Mouse (Mus musculus) gastrocnemius, adult 18-20 months (tissue): ENCODE measurements around the gene Hmcn1. TPM values are rescaled to one million over a fixed set of nuclear protein-coding genes. Genes with fewer than 3 reads are reported as not detected.

Source experiments
- DNase-seq: peaks from one replicate; pipeline ENCODE4 v3.0.0; 2021; ENCODE audit warnings: low spot score
- long read RNA-seq, 2 experiments: library from polyadenylated mRNA; stranded (forward); transcript quantifications; one replicate each; pipeline ENCODE4 v2.0.0; 2021
- total RNA-seq, 2 experiments: library from RNA; stranded (reverse); gene quantifications; 2 replicates each; pipeline ENCODE4 v1.2.3; 2021

The Hmcn1 gene
- total RNA-seq: 1 to 10 TPM; 4.8 to 6.9 TPM
- long read RNA-seq, experiment 1, transcript Hmcn1-203 (3 exons, 378 nt): major isoform, 5 of 5 reads
- long read RNA-seq, experiment 1, partial matches to known transcripts: 0 of 5 reads
- long read RNA-seq, experiment 1, other reads (novel, unspliced or antisense): 0 of 5 reads
- long read RNA-seq, experiment 2, partial matches to known transcripts: 1 of 5 reads
- long read RNA-seq, experiment 2, other reads (novel, unspliced or antisense): 2 of 5 reads

DNA sequence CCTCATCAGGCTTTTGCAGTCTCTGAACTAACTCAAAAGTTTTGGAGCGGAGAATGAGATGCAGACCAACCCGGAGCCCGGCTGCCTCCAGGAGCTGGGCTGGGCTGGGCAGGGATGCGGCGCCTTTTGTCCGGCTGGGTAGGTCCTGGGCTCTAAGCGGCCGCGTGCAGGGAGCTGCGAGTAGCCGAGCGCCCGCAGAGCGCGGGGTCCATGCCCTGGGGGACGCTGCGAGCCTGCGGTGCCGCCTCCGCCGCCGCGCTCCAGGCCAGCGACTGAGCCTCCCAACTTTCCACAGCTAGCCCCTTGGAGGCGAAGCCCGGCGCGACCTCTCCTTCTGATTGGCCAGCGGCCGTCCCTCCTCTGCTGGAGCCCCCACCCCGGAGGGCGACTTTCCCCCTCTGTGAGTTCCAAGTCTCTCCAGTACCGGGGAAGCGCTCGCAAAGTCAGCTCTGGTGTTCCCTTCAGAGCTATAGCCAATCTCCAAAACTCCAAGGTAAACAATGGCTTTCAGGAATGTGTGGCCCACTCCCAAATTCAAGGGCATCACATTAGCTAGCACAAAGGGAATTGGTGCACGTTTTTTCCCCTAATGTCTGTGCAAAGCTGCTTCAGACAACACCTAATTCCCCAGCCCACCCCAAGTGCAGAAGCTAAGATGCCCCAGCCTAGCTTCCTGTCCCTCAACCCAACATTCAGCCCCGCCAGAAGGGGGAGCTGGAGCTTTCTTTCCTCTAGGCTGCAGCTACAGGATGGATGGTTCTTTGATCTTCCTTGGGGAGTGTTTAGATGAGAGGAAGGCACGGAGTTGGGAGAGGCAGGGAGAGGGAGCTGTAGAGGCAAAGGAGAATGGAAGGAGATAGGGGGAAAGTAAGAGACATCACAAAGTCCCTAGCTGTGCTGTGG, at the start of gene Hmcn1:
Gene Hmcn1, minus strand, starts transcription at position 274 of the 903 bp plus-strand sequence.
- DNase-seq: peak; percentile 5

- DNase-seq: no peak
Observed at GRCm38 (mm10) chr1:151040945-151041649, 47.9 kb upstream of the Hmcn1 start.

DNA sequence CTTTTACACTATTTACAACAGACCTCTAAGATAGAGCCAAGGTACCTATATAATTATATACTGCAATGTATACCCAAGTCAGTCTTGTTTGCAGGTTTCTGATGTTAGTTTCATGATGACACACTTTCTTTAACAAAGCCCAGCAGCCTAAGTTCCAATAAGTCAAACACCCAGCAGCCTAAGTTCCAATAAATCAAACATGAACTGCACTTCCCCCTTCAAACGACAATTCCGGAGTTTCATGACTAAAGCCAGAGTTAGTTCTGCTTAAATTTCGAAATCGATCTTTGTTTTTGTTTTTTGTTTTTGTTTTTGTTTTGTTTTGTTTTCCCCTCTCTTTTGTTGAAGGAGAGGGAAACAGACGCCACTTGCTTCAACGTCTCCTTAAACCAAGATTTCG, 47.1 kb upstream of the Hmcn1 start:
- DNase-seq: no peak

DNA sequence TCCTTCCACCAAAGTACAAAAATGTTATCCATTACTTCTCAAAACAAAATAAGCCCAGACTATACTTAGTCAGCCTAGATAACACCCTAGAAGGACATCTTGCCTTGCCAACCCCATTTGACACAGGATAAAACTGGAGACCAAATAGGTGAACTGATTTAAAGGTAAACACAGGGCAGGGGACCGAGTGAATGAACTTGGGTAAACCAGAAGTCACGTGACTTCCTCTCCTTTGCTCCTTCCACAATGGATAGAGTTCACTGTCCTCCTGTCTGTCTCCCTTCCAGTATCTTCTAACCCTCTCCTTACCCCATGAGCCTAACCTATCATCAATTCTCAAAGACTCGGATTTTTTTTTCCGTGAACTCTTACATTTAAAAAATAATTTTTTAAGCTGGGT, 46.0 kb upstream of the Hmcn1 start:
- DNase-seq: no peak

DNA sequence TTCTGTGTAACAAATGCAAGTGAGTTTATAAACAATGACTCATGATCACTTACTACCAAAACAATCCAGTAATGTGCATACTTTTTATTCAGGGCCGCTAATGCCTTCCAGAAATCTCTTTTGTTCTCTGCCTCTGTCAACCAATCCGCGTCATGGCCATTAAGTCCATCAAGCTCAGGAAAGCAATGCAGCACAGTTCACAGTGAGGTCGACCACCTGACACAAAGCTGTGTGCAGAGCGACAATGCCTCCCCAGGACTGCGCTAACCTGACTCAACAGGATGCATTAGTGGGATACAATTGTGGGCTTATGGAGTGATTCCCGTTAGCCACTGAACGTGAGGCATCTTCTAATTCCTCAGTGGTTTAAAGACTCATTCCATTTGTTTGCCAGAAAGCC, 45.3 kb upstream of the Hmcn1 start:
- no peak for DNase-seq

DNA sequence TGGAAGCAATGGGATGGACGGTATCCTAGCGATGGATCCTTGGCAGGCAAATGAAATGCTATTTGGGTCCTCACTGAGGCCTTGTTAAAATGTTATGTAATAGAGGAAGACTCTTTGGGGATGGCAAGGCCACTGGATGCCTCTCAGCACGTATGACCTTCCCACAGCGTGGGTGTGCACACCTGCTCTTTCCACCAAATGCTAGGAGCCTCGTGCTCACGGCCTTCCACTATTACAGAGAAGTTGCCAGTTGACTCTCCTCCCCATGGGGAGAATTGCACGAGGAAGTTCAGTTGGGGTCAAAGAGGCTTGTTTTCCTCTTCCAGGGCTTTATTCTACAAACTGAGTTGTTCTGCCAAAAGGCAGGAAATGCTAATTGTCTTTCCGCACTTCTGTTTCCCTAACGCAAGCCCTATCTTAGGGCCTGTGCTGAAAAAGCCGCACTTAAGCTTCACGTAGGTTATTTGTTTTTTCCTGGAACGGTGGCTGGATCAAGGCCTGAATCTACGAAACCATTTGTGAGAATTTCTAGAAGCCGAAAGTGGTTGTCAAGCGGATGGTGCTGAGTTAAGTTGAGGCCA, 43.3 kb upstream of the Hmcn1 start:
- DNase-seq: no peak

- no peak for DNase-seq
Observed at GRCm38 (mm10) chr1:151035766-151036165, 42.5 kb upstream of the Hmcn1 start.

DNA sequence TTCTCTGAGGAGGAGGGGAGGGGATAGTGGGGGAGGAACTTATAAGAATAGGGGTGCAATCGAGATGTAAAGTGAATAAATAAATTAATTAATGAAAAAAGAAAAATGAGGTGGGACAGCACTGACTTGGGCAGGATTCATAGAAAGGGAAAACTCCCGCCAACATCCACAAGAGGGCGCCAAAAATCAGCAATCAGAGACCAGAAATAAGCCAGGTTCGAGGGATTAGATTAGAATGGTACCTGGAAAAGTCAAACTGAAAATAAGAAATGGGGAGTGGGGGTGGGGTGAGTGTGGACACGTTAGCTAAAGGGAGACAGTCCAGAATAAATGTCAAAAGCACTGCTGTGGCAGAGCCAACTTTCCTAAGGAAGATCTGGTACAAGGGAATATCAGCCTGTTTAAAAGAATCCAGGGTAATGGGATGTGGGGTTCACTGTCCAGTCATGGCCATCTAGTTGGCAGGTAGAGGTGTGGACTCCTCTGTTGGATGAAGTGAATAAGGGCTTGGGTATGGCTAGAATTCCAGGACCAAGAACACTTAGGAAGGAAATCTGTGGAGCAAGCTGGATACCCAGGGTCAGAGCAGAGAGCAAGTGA, 41.9 kb upstream of the Hmcn1 start:
- DNase-seq: peak; percentile 60

GRCm38 (mm10) chr1:151033291-151033690, 40.1 kb upstream of the Hmcn1 start:
- DNase-seq: no peak

GRCm38 (mm10) chr1:151031581-151031980, 38.3 kb upstream of the Hmcn1 start:
- DNase-seq: peak; percentile 77

DNA sequence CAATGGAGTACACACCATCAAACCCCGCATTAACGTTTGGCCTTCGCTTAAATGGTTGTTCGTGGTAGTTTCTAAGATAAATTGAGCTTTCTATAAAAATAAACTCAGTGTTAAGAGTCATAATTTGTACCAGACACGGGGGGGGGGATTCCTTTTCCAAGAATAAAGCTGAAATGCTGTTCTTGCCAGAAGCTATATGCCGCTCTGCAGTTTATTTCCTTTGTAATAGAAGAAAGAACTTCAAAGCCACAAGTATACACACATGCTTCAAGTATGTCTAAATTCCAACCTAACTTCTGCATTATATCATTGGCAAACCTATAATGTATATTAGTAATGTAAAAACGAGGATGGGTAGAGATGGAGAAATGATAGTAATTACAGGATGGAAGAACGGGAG, 37.9 kb upstream of the Hmcn1 start:
- DNase-seq: no peak

GRCm38 (mm10) chr1:151025049-151025773, 32.0 kb upstream of the Hmcn1 start:
- no peak for DNase-seq

DNA sequence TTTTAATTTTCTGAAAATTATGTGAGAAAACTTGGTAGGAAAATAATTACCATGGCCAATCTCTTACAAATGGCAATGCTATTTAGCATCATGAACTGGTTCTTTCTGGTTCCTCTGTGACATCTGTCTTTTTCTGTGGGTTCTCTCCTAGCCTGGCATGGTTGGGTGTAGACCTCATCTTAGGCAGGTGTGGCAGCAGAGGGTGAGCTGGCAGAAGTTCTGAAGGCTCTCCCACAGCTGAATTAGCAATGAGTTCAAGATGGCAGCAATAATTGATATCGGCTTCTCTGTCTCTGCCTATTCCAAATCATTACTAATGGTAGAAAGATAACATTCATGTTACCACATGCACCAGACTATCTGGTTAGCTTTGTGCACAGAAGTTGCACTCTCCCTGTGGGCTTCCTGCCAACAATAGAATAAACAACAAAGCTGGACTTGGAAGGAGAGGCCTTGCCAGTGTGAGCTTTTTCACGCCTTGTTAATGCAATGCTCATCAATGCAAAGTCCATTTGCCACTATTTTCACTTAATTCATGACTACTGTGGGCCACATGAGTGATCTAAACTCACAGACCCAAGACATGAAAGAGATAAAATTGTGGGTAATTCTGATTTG, 26.1 kb upstream of the Hmcn1 start:
- DNase-seq: no peak

GRCm38 (mm10) chr1:151011056-151011455, 17.8 kb upstream of the Hmcn1 start:
- peak; percentile 58 for DNase-seq

DNA sequence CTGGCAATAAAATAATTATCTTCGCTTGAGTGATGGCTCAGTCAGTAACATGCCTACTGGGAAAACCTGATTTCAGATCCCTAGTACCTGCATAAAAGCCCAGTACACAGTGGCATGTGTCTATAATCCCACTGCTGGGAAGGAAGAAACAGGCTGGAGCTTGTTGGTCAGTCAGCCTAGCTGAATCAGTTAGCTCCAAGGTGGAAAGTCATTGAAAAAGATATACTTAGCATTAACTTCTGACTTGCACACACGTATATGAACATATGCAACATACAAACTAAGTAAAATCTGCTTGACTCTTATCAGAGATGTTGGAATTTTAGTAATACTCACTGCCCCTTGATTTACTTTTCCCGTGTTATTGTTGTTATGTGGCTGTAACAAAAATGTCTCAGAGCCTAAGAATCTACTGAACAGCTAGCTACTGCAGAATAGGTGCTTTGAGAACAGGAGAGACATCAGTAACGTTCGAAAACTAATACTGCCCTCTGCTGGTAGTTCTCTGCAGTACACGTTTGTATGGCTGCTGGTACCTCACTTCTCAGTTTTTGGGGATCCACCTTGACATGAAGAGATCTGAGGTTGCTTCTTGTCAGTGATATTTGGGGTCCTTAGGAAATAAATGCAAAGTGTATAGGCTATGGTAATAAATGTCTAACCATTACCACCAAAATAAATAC, 16.0 kb upstream of the Hmcn1 start:
- DNase-seq: peak; percentile 63

GRCm38 (mm10) chr1:151007747-151008146, 14.5 kb upstream of the Hmcn1 start:
- DNase-seq: no peak

- no peak for DNase-seq
Observed at GRCm38 (mm10) chr1:151004007-151004406, 10.8 kb upstream of the Hmcn1 start.

DNA sequence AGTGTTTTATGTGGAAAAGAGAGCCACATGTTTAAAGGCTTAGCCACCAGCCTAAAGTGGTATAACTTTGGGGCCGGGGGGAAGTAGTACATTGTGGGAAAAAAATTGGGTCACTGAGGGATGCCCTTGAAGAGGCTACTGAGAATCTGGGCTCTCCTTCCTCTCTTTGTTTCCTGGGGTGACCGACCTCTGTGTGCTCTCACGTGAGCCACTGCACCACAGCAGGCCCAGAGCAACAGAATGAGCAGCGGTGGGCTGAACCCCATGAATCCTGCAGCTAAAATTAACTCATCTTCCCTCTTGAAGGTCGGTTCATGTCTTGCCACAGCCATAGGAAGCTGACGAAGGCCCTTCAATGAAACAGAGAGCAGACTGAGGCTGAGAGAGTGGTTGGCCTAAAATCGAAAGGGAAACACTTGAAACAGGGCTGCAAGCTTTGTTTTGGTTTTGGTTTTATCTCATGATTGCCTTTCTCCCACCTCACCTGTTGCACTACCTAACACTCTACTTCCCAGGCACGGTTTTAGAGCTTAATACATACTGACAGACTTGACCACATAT, 8.7 kb upstream of the Hmcn1 start:
- DNase-seq: no peak

- no peak for DNase-seq
Observed at GRCm38 (mm10) chr1:151000714-151001113, 7.5 kb upstream of the Hmcn1 start.
